Mouse (Mus musculus) ES-Bruce4 (cell line): ENCODE results near the gene Vamp5.

Experiments
- CTCF ChIP-seq: IDR thresholded peaks from one replicate; pipeline ENCODE4 v1.8.1; 2011; ENCODE audit warnings: low read depth, low read length
- POLR2A ChIP-seq: IDR thresholded peaks from one replicate; pipeline ENCODE4 v1.8.1; 2011; ENCODE audit warnings: low read length; ENCODE audit not compliant: insufficient read depth

GRCm38 (mm10) chr6:72371571-72371970, 8.7 kb downstream of the Vamp5 start:
- TF ChIP-seq POLR2A (no peak), CTCF (no peak)
